Mouse (Mus musculus) adrenal gland, postnatal 36 days (tissue): Measurements from ENCODE around the gene Yaf2. TPM values are rescaled to one million over a fixed set of nuclear protein-coding genes. Genes with fewer than 3 reads are reported as not detected.
"Not testable (repeated sequence)": the region's sequence is repeated elsewhere in the genome, so short reads cannot be mapped to it uniquely, and the experiment has no call there.

ENCODE experiments used
- DNase-seq, 2 experiments: peaks; one replicate each; pipeline ENCODE4 v3.0.0; 2021; ENCODE audit warnings: mixed read lengths in 1 of 2
- total RNA-seq, 2 experiments: library from RNA; stranded (reverse); gene quantifications; 2 replicates each; pipeline ENCODE4 v1.2.3; 2021

Yaf2 gene
- total RNA-seq, 2 experiments from 2014 or later = 41.0 to 42.2 TPM

GRCm38 (mm10) chr15:93253172-93253571, 83.6 kb downstream of the Yaf2 start:
- DNase-seq = no peak

- no peak for DNase-seq
Observed at GRCm38 (mm10) chr15:93252396-93252795, 84.3 kb downstream of the Yaf2 start.

GRCm38 (mm10) chr15:93251553-93252250, 85.0 kb downstream of the Yaf2 start:
- DNase-seq = no peak

DNA sequence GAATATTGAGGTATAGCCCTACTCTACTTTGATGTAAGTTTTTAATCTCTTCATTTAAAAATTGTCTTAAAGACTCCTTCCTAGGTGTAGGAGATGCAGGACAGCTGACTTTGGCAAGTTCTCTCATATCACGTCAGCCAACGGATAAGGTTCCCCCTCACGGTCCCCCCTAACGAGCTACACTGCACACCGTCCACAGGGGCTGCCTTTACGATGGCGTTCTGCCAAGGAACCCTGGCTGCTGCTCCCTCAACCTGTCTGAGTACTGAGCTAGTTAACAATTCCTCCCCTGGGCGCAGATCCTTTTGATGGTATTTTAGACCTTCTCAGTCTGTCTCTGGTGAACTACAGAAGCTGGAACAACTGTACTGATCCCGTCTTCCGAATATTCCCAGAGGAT, 93.5 kb downstream of the Yaf2 start:
- no peak for DNase-seq

DNA sequence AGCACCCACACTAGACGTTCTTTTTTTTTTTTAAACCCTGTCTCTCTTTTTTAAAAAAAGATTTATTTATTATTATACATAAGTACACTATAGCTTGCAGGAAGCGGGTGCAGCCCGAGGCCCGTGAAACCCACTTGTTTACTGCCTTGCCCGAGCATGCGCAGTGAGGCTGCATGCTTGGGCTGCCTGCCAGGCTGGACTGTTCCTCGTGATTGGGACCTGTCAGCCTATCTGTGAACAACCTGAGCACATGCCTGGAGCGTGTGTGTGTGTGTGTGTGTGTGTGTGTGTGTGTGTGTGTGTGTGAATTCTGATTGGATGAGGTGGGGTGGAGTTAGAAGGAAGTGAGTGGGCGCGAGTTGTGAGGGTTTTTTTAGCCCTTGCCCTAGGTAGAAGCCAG, 100.3 kb downstream of the Yaf2 start:
- DNase-seq = not testable (repeated sequence)

Other genes with a start within 250 kb of the Yaf2 start
- gene Gxylt1, start 61.8 kb downstream of the Yaf2 start, total RNA-seq = 10 to 100 TPM; 32.9 to 34.2 TPM
- 10 to 100 TPM; 77.8 to 85.7 TPM for gene Zcrb1, start 61.4 kb upstream of the Yaf2 start, total RNA-seq
- 10 to 100 TPM; 36.9 to 37.4 TPM for gene Pphln1, start 61.4 kb upstream of the Yaf2 start, total RNA-seq